Mouse (Mus musculus) intestine, embryonic 15.5 days (tissue): Measurements from ENCODE around the gene Tbc1d8. TPM values are rescaled to one million over a fixed set of nuclear protein-coding genes. Genes with fewer than 3 reads are reported as not detected.

Source experiments
- ATAC-seq: fragments of 200-750 bp; cut with Nextera tagmentation; 2 replicates; pipeline ENCODE4 v1.8.0; 2017; ENCODE audit warnings: moderate TSS enrichment, moderate library complexity
- H3K27ac ChIP-seq: fragments of 300-500 bp; sonication (generic); 2 replicates; pipeline ENCODE4 v1.5.1; 2015; ENCODE audit warnings: mild to moderate bottlenecking, inconsistent platforms
- H3K27me3 ChIP-seq: fragments of 300-500 bp; sonication (generic); replicated peaks from 2 replicates; pipeline ENCODE4 v1.6.1; 2015; ENCODE audit warnings: inconsistent platforms
- H3K36me3 ChIP-seq: fragments of 300-500 bp; sonication (generic); 2 replicates; pipeline ENCODE4 v1.6.1; 2015; ENCODE audit warnings: inconsistent platforms
- H3K4me1 ChIP-seq: fragments of 300-500 bp; sonication (generic); replicated peaks from 2 replicates; pipeline ENCODE4 v1.6.1; 2015; ENCODE audit warnings: inconsistent platforms
- H3K4me2 ChIP-seq: fragments of 300-500 bp; sonication (generic); replicated peaks from 2 replicates; pipeline ENCODE4 v1.6.1; 2015; ENCODE audit warnings: mild to moderate bottlenecking, inconsistent platforms
- H3K4me3 ChIP-seq: fragments of 300-500 bp; sonication (generic); replicated peaks from 2 replicates; pipeline ENCODE4 v1.5.1; 2015; ENCODE audit warnings: inconsistent platforms
- H3K9ac ChIP-seq: fragments of 300-500 bp; sonication (generic); 2 replicates; pipeline ENCODE4 v1.6.1; 2015; ENCODE audit warnings: inconsistent platforms
- H3K9me3 ChIP-seq: fragments of 300-500 bp; sonication (generic); 2 replicates; pipeline ENCODE4 v1.6.1; 2016; ENCODE audit warnings: inconsistent platforms
- WGBS: fragments of 180-500 bp; shearing (Covaris S2); methylation state at CpG from one replicate; pipeline ENCODE4 v1.1.7; 2015; 5-methylcytosine and 5-hydroxymethylcytosine counted together
- polyA plus RNA-seq: library from polyadenylated mRNA; unstranded; fragments of >200 nt; fragmentation: Nextera tagmentation; extraction: Ambion mirVana; gene quantifications from 2 replicates; pipeline ENCODE4 v1.2.1, GENCODE M21; 2015

The Tbc1d8 gene
- polyA plus RNA-seq, 1 experiment from 2014 or later: 8.7 TPM

- Histone ChIP-seq H3K36me3 (no peaks in the 10 kb centered on the region), H3K27me3 (no peaks in the 10 kb centered on the region), H3K4me1 (no peaks in the 10 kb centered on the region), H3K27ac (no peak overlapping the region), H3K4me2 (no peak overlapping the region), H3K4me3 (no peak overlapping the region), H3K9ac (no peak overlapping the region), H3K9me3 (no peaks in the 10 kb centered on the region)
- WGBS: 68% methylated on average over 6 of the region's 6 CpGs
- no peak for ATAC-seq
Measured at GRCm38 (mm10) chr1:39340156-39340555, 138.4 kb downstream of the Tbc1d8 start.

DNA sequence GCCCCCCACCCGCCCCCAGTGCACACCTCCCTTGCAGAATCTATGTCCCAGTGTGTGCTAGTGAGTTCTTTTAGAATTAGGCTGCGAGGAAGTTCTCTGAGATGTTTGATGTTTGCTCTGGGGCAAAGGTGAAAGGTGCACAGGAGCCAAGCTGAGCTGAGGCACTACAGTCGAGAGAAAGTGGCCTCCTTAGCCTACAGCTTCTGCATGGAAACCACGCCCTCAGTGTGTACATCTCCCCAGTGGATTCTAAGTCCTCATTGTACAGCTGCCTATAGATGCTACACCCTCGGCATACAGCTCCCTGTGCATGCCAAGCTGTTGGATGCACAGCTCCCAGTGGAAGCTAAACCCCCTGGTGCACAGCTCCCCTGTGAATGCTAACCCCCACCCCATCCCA, 139.1 kb downstream of the Tbc1d8 start:
- peak; percentile 76 for ATAC-seq
- H3K36me3 ChIP-seq: no peaks in the 10 kb centered on the region
- H3K4me3 ChIP-seq: no peak overlapping the region
- H3K4me1 ChIP-seq: no peaks in the 10 kb centered on the region
- H3K9ac ChIP-seq: no peak overlapping the region
- no peaks in the 10 kb centered on the region for H3K9me3 ChIP-seq
- WGBS: 33% methylated on average over 5 of the region's 5 CpGs
- H3K27me3 ChIP-seq: no peaks in the 10 kb centered on the region
- H3K27ac ChIP-seq: no peak overlapping the region
- no peak overlapping the region for H3K4me2 ChIP-seq

DNA sequence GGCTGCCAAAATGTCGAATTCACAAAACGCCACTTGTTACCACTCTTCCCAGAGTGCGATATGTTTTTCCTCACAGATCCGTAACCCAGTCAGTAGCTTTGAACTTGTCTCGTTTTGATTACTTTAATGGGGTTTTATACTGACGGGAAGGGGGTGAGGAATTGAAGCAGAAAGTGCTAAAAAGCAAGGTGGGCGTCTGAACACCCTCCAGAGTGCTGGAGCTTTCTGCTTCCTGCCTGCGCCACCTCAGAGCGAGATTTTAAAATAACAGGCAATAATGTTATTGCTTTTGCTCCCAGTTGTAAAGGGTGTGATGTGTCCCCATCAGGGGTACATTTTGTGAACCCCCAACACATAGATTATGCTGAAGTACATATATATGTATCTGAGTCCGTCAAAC, 139.7 kb downstream of the Tbc1d8 start:
- Histone ChIP-seq H3K27ac (no peak overlapping the region), H3K36me3 (no peaks in the 10 kb centered on the region), H3K4me3 (no peak overlapping the region), H3K27me3 (no peaks in the 10 kb centered on the region), H3K4me1 (no peaks in the 10 kb centered on the region), H3K9ac (no peak overlapping the region), H3K9me3 (no peaks in the 10 kb centered on the region), H3K4me2 (no peak overlapping the region)
- no peak for ATAC-seq
- 71% methylated on average over 10 of the region's 10 CpGs for WGBS

DNA sequence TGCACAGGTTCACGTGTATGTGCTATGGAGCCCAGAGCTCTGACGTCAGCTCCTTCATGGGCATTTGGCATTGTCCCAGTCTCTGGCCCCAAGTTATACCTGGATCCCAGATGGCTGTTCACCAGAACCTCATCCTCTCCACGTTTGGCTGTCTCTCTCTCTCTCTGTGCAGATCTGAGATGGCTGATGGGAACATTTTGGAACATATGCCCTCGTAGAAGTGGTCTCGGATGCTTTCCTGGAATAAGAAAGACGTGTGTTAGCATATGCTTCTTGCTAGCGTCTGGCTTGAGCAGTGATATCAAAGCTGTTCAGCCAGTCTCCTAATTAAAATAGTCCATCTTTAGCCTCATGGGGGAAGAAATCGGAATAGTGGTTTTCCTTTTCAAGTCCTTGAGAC, 141.8 kb downstream of the Tbc1d8 start:
- Histone ChIP-seq H3K4me2 (no peak overlapping the region), H3K27me3 (no peaks in the 10 kb centered on the region), H3K36me3 (no peaks in the 10 kb centered on the region), H3K4me1 (no peaks in the 10 kb centered on the region), H3K9ac (no peak overlapping the region), H3K27ac (no peak overlapping the region), H3K9me3 (no peaks in the 10 kb centered on the region), H3K4me3 (no peak overlapping the region)
- no peak for ATAC-seq
- WGBS: 88% methylated on average over 8 of the region's 8 CpGs

DNA sequence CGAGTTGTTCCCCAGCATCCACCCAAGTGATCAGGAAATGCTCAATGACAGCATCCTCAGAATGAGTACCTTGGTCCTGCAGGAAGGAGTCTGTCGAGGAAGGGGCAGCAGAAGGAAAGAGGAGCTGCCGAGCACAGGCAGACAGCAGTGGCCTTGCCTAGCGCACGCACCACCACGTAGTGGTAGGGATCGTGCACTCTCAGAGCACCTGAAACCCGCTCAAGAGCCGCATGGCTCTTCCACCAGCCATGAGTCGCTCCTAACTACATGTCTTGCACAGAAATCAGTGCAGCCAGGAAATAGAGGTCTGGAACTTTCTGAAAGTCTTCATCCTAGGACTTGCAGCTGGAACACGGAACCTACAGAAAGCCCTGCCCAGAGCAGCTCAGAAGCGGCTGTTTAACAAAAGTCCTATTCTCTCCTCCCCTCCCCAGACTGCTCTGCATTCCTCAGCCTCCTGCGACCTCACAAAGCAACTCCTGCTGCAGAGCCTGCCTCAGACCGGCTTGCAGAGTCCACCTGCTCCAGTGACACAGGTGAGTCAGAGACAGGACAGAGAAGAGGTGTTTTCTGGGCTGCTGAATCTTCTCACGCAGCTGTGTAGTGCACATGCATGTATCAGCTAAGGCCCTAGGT, 142.9 kb downstream of the Tbc1d8 start:
- 0 out of 2 replicates have a peak, but pooled peaks have one; percentile 20 for ATAC-seq
- WGBS: 27% methylated on average over 15 of the region's 15 CpGs
- Histone ChIP-seq H3K4me3 (no peak overlapping the region), H3K27ac (no peak overlapping the region), H3K4me2 (0 out of 2 replicates have a peak overlapping the region, but pooled peaks have one; percentile 2), H3K27me3 (no peaks in the 10 kb centered on the region), H3K36me3 (no peaks in the 10 kb centered on the region), H3K4me1 (no peaks in the 10 kb centered on the region), H3K9ac (no peak overlapping the region), H3K9me3 (no peaks in the 10 kb centered on the region)

- no peaks in the 10 kb centered on the region for H3K36me3 ChIP-seq
- no peaks in the 10 kb centered on the region for H3K9me3 ChIP-seq
- no peak overlapping the region for H3K4me3 ChIP-seq
- no peaks in the 10 kb centered on the region for H3K4me1 ChIP-seq
- no peaks in the 10 kb centered on the region for H3K27me3 ChIP-seq
- H3K4me2 ChIP-seq: no peak overlapping the region
- 67% methylated on average over 4 of the region's 4 CpGs for WGBS
- H3K27ac ChIP-seq: no peak overlapping the region
- no peak overlapping the region for H3K9ac ChIP-seq
- peak; percentile 77 for ATAC-seq
Measured at GRCm38 (mm10) chr1:39332456-39332855, 146.1 kb downstream of the Tbc1d8 start.

GRCm38 (mm10) chr1:39330857-39331594, 147.5 kb downstream of the Tbc1d8 start:
- no peak overlapping the region for H3K27ac ChIP-seq
- no peaks in the 10 kb centered on the region for H3K4me1 ChIP-seq
- 71% methylated on average over 7 of the region's 7 CpGs for WGBS
- H3K36me3 ChIP-seq: no peaks in the 10 kb centered on the region
- H3K9ac ChIP-seq: no peak overlapping the region
- no peak overlapping the region for H3K4me2 ChIP-seq
- no peaks in the 10 kb centered on the region for H3K27me3 ChIP-seq
- peak; percentile 57 for ATAC-seq
- H3K4me3 ChIP-seq: no peak overlapping the region
- no peaks in the 10 kb centered on the region for H3K9me3 ChIP-seq

- whole genome bisulfite sequencing: 79% methylated on average over 7 of the region's 7 CpGs
- no peaks in the 10 kb centered on the region for H3K27me3 ChIP-seq
- H3K9ac ChIP-seq: no peak overlapping the region
- no peaks in the 10 kb centered on the region for H3K36me3 ChIP-seq
- no peak for ATAC-seq
- no peaks in the 10 kb centered on the region for H3K9me3 ChIP-seq
- H3K4me3 ChIP-seq: no peak overlapping the region
- no peak overlapping the region for H3K4me2 ChIP-seq
- H3K4me1 ChIP-seq: no peaks in the 10 kb centered on the region
- H3K27ac ChIP-seq: no peak overlapping the region
Measured at GRCm38 (mm10) chr1:39327546-39327945, 151.0 kb downstream of the Tbc1d8 start.

GRCm38 (mm10) chr1:39325228-39325627, 153.3 kb downstream of the Tbc1d8 start:
- Histone ChIP-seq H3K36me3 (no peaks in the 10 kb centered on the region), H3K9ac (no peak overlapping the region), H3K4me2 (no peak overlapping the region), H3K4me3 (no peak overlapping the region), H3K4me1 (no peaks in the 10 kb centered on the region), H3K27me3 (no peaks in the 10 kb centered on the region), H3K9me3 (no peaks in the 10 kb centered on the region), H3K27ac (no peak overlapping the region)
- 88% methylated on average over 6 of the region's 6 CpGs for WGBS
- ATAC-seq: no peak

- ATAC-seq: no peak
- H3K4me1 ChIP-seq: no peaks in the 10 kb centered on the region
- H3K36me3 ChIP-seq: no peaks in the 10 kb centered on the region
- no peaks in the 10 kb centered on the region for H3K27me3 ChIP-seq
- H3K27ac ChIP-seq: no peak overlapping the region
- H3K9me3 ChIP-seq: no peaks in the 10 kb centered on the region
- H3K4me2 ChIP-seq: no peak overlapping the region
- WGBS: 54% methylated on average over 6 of the region's 6 CpGs
- H3K4me3 ChIP-seq: no peak overlapping the region
- no peak overlapping the region for H3K9ac ChIP-seq
Measured at GRCm38 (mm10) chr1:39321954-39322353, 156.6 kb downstream of the Tbc1d8 start.

Other genes starting within 250 kb of the Tbc1d8 start
- gene Rpl31, start 110.9 kb downstream of the Tbc1d8 start, polyA plus RNA-seq: 528 and 550 TPM in 2 replicates
- 20.6 and 21.7 TPM in 2 replicates for gene Cnot11, start 56.2 kb upstream of the Tbc1d8 start, polyA plus RNA-seq
- gene Rnf149, start 98.7 kb upstream of the Tbc1d8 start, polyA plus RNA-seq: 35.3 and 36.6 TPM in 2 replicates
- 0.37 and 0.39 TPM in 2 replicates for gene Creg2, start 172.7 kb upstream of the Tbc1d8 start, polyA plus RNA-seq
- 0.13 and 0.20 TPM in 2 replicates for gene Rfx8, start 242.2 kb upstream of the Tbc1d8 start, polyA plus RNA-seq